Mouse (Mus musculus) macrophage (primary cell): ENCODE results near the gene Shisa8. TPM values are rescaled to one million over a fixed set of nuclear protein-coding genes. Genes with fewer than 3 reads are reported as not detected.

Experiments used
- H3K27ac ChIP-seq: fragments of 350-480 bp; formaldehyde crosslinking; 2 replicates; pipeline ENCODE4 v1.9.0; 2021
- H3K36me3 ChIP-seq: fragments of 350-480 bp; formaldehyde crosslinking; 2 replicates; pipeline ENCODE4 v1.9.0; 2021; ENCODE audit errors: inconsistent target
- H3K4me3 ChIP-seq: fragments of 350-480 bp; formaldehyde crosslinking; 2 replicates; pipeline ENCODE4 v1.9.0; 2021; ENCODE audit errors: inconsistent target
- H3K79me2 ChIP-seq: fragments of 350-480 bp; formaldehyde crosslinking; 2 replicates; pipeline ENCODE4 v1.9.0; 2021; ENCODE audit errors: inconsistent target
- WGBS: methylation state at CpG from one replicate; pipeline ENCODE4 v1.1.7; 2026; ENCODE audit warnings: inconsistent platforms; ENCODE audit not compliant: missing documents; 5-methylcytosine and 5-hydroxymethylcytosine counted together
- polyA plus RNA-seq: library from polyadenylated mRNA; stranded (reverse); fragments of 250-400 nt; gene quantifications from 3 replicates; pipeline ENCODE4 v1.2.4, GENCODE M21; 2018; ENCODE audit warnings: inconsistent platforms

The Shisa8 gene
- polyA plus RNA-seq, 1 experiment from 2014 or later: not detected

- WGBS: 73% methylated on average over 11 of the region's 11 CpGs
- Histone ChIP-seq H3K4me3 (no peak overlapping the region), H3K36me3 (no peaks in the 10 kb centered on the region), H3K79me2 (no peaks in the 10 kb centered on the region), H3K27ac (no peak overlapping the region)
These were observed 19.2 kb upstream of the Shisa8 start for GRCm38 (mm10) chr15:82231591-82232378.

GRCm38 (mm10) chr15:82231100-82231499 lies 18.5 kb upstream of the Shisa8 start:
- Histone ChIP-seq H3K27ac (no peak overlapping the region), H3K79me2 (no peaks in the 10 kb centered on the region), H3K4me3 (no peak overlapping the region), H3K36me3 (no peaks in the 10 kb centered on the region)
- 79% methylated on average over 2 of the region's 4 CpGs for WGBS

- no peaks in the 10 kb centered on the region for H3K36me3 ChIP-seq
- 94% methylated on average over 6 of the region's 6 CpGs for WGBS
- H3K27ac ChIP-seq: no peak overlapping the region
- H3K79me2 ChIP-seq: no peaks in the 10 kb centered on the region
- H3K4me3 ChIP-seq: no peak overlapping the region
These were observed 17.5 kb upstream of the Shisa8 start for GRCm38 (mm10) chr15:82230098-82230611.

- H3K36me3 ChIP-seq: no peaks in the 10 kb centered on the region
- no peak overlapping the region for H3K4me3 ChIP-seq
- no peaks in the 10 kb centered on the region for H3K79me2 ChIP-seq
- 95% methylated on average over 11 of the region's 11 CpGs for WGBS
- no peak overlapping the region for H3K27ac ChIP-seq
These were observed 17.0 kb upstream of the Shisa8 start for GRCm38 (mm10) chr15:82229542-82230045.

GRCm38 (mm10) chr15:82225769-82226168 lies 13.2 kb upstream of the Shisa8 start:
- Histone ChIP-seq H3K27ac (no peak overlapping the region), H3K79me2 (no peaks in the 10 kb centered on the region), H3K36me3 (no peaks in the 10 kb centered on the region), H3K4me3 (no peak overlapping the region)
- WGBS: 47% methylated on average over 3 of the region's 5 CpGs

GRCm38 (mm10) chr15:82224602-82225215 lies 12.1 kb upstream of the Shisa8 start:
- no peak overlapping the region for H3K4me3 ChIP-seq

GRCm38 (mm10) chr15:82223657-82224601 lies 11.3 kb upstream of the Shisa8 start, which contains the start of gene Tnfrsf13c:
Tnfrsf13c (minus strand) TSS chr15:82224369.
- no peak within 1 kb of the TSS for H3K27ac ChIP-seq
- WGBS: 6% methylated on average over 38 of the region's 44 CpGs
- no peaks in the 10 kb centered on the region for H3K36me3 ChIP-seq
- no peak within 1 kb of the TSS for H3K4me3 ChIP-seq
- no peaks in the 10 kb centered on the region for H3K79me2 ChIP-seq

More at GRCm38 (mm10) chr15:82224602-82225215, 12.1 kb upstream of the Shisa8 start:
- Histone ChIP-seq H3K79me2 (no peaks in the 10 kb centered on the region), H3K36me3 (no peaks in the 10 kb centered on the region), H3K27ac (no peak overlapping the region)
- WGBS: 43% methylated on average over 7 of the region's 7 CpGs

GRCm38 (mm10) chr15:82223251-82223650 lies 10.6 kb upstream of the Shisa8 start:
- WGBS: 50% methylated on average over 7 of the region's 7 CpGs
- H3K36me3 ChIP-seq: no peaks in the 10 kb centered on the region
- no peak overlapping the region for H3K4me3 ChIP-seq
- no peak overlapping the region for H3K27ac ChIP-seq
- H3K79me2 ChIP-seq: no peaks in the 10 kb centered on the region

- WGBS: 88% methylated on average over 14 of the region's 14 CpGs
- H3K27ac ChIP-seq: no peak overlapping the region
- no peaks in the 10 kb centered on the region for H3K36me3 ChIP-seq
These were observed 8.7 kb upstream of the Shisa8 start for GRCm38 (mm10) chr15:82221104-82221860.

GRCm38 (mm10) chr15:82220003-82220675 lies 7.5 kb upstream of the Shisa8 start:
- H3K79me2 ChIP-seq: no peaks in the 10 kb centered on the region
- no peaks in the 10 kb centered on the region for H3K36me3 ChIP-seq
- no peak overlapping the region for H3K4me3 ChIP-seq
- WGBS: 81% methylated on average over 11 of the region's 12 CpGs
- H3K27ac ChIP-seq: no peak overlapping the region

More at GRCm38 (mm10) chr15:82221104-82221860, 8.7 kb upstream of the Shisa8 start:
- H3K79me2 ChIP-seq: no peaks in the 10 kb centered on the region
- no peak overlapping the region for H3K4me3 ChIP-seq

- no peak overlapping the region for H3K4me3 ChIP-seq
- no peak overlapping the region for H3K27ac ChIP-seq
- 19% methylated on average over 24 of the region's 26 CpGs for WGBS
- H3K36me3 ChIP-seq: no peaks in the 10 kb centered on the region
- H3K79me2 ChIP-seq: no peaks in the 10 kb centered on the region
These were observed 6.4 kb upstream of the Shisa8 start for GRCm38 (mm10) chr15:82218778-82219666.

- Histone ChIP-seq H3K4me3 (no peak overlapping the region), H3K36me3 (no peaks in the 10 kb centered on the region), H3K27ac (no peak overlapping the region), H3K79me2 (no peaks in the 10 kb centered on the region)
- 84% methylated on average over 9 of the region's 9 CpGs for WGBS
These were observed 5.4 kb upstream of the Shisa8 start for GRCm38 (mm10) chr15:82217980-82218379.
